Mouse (Mus musculus) spleen, adult 10 weeks (tissue): ENCODE data around the gene Sigirr. TPM values are rescaled to one million over a fixed set of nuclear protein-coding genes. Genes with fewer than 3 reads are reported as not detected.

ENCODE experiments used
- polyA plus RNA-seq: library from polyadenylated mRNA; stranded (reverse); fragments of 350-450 nt; fragmentation: Illumina TruSeq; extraction: RNeasy Lipid Tissue Mini Kit (QIAGEN cat#74804); gene quantifications from one replicate; pipeline ENCODE4 v1.2.3, GENCODE M21; 2015; ENCODE audit warnings: low replicate concordance; ENCODE audit not compliant: insufficient read depth

The Sigirr gene
- polyA plus RNA-seq, result 22.3 TPM

GRCm38 (mm10) chr7:141099911-141100691 is at the start of gene Sigirr:
Sigirr (minus strand) TSS chr7:141100572.

GRCm38 (mm10) chr7:141122245-141122644 is 21.9 kb upstream of the Sigirr start, which contains the start of gene Ptdss2:
Ptdss2 (plus strand) TSS chr7:141122382.

GRCm38 (mm10) chr7:141117636-141118035 is 17.3 kb upstream of the Sigirr start, which contains the start of gene Ano9:
Ano9 (minus strand) TSS chr7:141117806.

DNA sequence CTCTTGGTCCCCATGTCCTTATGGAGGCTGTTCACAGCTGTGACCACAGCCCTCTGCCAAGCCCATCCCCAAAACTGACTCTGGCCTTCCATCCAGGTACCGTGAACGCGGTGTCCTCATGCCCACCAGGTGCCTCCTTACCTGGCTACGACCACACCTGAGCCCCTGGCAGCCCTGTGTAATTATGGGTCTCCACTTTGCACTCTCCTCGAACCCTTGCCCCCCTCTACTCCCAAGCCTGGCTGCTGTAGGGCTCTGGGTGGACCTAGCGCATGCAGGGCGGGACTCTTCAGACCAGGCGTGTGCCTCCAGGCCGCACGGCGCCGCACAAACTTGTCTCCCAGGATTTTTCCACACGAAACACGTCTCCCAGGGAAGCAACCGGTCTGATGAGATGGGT is 22.5 kb downstream of the Sigirr start, which contains the start of gene Pkp3:
TSS of gene Pkp3 (plus strand) at position 378 of the 400 bp plus-strand sequence.

GRCm38 (mm10) chr7:141060426-141061242 is 39.7 kb downstream of the Sigirr start, which contains the start of gene B4galnt4:
B4galnt4 (plus strand) TSS chr7:141061104.

Other genes starting within 250 kb of the Sigirr start
- gene Gm45785, start 244.2 kb downstream of the Sigirr start, polyA plus RNA-seq, result not detected
- 50.8 TPM for gene Ric8a, start 243.6 kb downstream of the Sigirr start, polyA plus RNA-seq
- gene Bet1l, start 243.0 kb downstream of the Sigirr start, polyA plus RNA-seq, result 16.2 TPM
- gene Psmd13, start 218.6 kb downstream of the Sigirr start, polyA plus RNA-seq, result 119 TPM
- gene Sirt3, start 218.3 kb downstream of the Sigirr start, polyA plus RNA-seq, result 10.2 TPM
- gene Cox8b, start 200.1 kb downstream of the Sigirr start, polyA plus RNA-seq, result not detected
- 0.07 TPM for gene Nlrp6, start 179.7 kb downstream of the Sigirr start, polyA plus RNA-seq
- 11.0 TPM for gene Pgghg, start 159.2 kb downstream of the Sigirr start, polyA plus RNA-seq
- 0.47 TPM for gene Ifitm5, start 150.3 kb downstream of the Sigirr start, polyA plus RNA-seq
- gene Gm45717, start 144.6 kb downstream of the Sigirr start, polyA plus RNA-seq, result not detected
- gene Ifitm2, start 144.6 kb downstream of the Sigirr start, polyA plus RNA-seq, result 142 TPM
- gene Ifitm1, start 133.4 kb downstream of the Sigirr start, polyA plus RNA-seq, result 72.5 TPM
- 262 TPM for gene Ifitm3, start 89.8 kb downstream of the Sigirr start, polyA plus RNA-seq
- gene Ifitm6, start 82.6 kb downstream of the Sigirr start, polyA plus RNA-seq, result 60.0 TPM
- gene Gm17387, start 71.4 kb downstream of the Sigirr start, polyA plus RNA-seq, result not detected
- gene B4galnt4, start 39.5 kb downstream of the Sigirr start, polyA plus RNA-seq, result 0.21 TPM
- 14.6 TPM for gene Pkp3, start 22.4 kb downstream of the Sigirr start, polyA plus RNA-seq
- not detected for gene Ano9, start 17.2 kb upstream of the Sigirr start, polyA plus RNA-seq
- 20.3 TPM for gene Ptdss2, start 21.8 kb upstream of the Sigirr start, polyA plus RNA-seq
- 38.6 TPM for gene Rnh1, start 72.3 kb upstream of the Sigirr start, polyA plus RNA-seq
- gene Hras, start 93.4 kb upstream of the Sigirr start, polyA plus RNA-seq, result 16.9 TPM
- 1.5 TPM for gene Lrrc56, start 93.6 kb upstream of the Sigirr start, polyA plus RNA-seq
- gene Lmntd2, start 113.5 kb upstream of the Sigirr start, polyA plus RNA-seq, result 2.9 TPM
- 3.6 TPM for gene Rassf7, start 115.3 kb upstream of the Sigirr start, polyA plus RNA-seq
- 70.7 TPM for gene Phrf1, start 128.2 kb upstream of the Sigirr start, polyA plus RNA-seq
- 74.7 TPM for gene Irf7, start 165.9 kb upstream of the Sigirr start, polyA plus RNA-seq
- 0.19 TPM for gene Cdhr5, start 176.2 kb upstream of the Sigirr start, polyA plus RNA-seq
- not detected for gene Sct, start 178.6 kb upstream of the Sigirr start, polyA plus RNA-seq
- gene Drd4, start 191.4 kb upstream of the Sigirr start, polyA plus RNA-seq, result not detected
- 23.2 TPM for gene Deaf1, start 227.1 kb upstream of the Sigirr start, polyA plus RNA-seq
- 56.8 TPM for gene Tmem80, start 227.2 kb upstream of the Sigirr start, polyA plus RNA-seq
- gene Eps8l2, start 238.3 kb upstream of the Sigirr start, polyA plus RNA-seq, result 0.76 TPM